Mouse (Mus musculus): ENCODE data around the gene Klhdc7a. TPM values are rescaled to one million over a fixed set of nuclear protein-coding genes. Genes with fewer than 3 reads are reported as not detected.

Klhdc7a gene
- not detected for polyA plus RNA-seq (2017; shearing (Covaris generic))

GRCm38 (mm10) chr4:139967922-139968321 is at the start of gene Klhdc7a:
Gene Klhdc7a (minus strand): TSS chr4:139968026.

Other genes with a start within 250 kb of the Klhdc7a start
- gene Pax7, start 134.5 kb downstream of the Klhdc7a start, polyA plus RNA-seq (2017; shearing (Covaris generic)) = not detected